Mouse (Mus musculus) kidney, embryonic 15.5 days (tissue): ENCODE results near the gene Fam84b. TPM values are rescaled to one million over a fixed set of nuclear protein-coding genes. Genes with fewer than 3 reads are reported as not detected.

Experiments used
- ATAC-seq: fragments of 200-750 bp; cut with Nextera tagmentation; replicated peaks from 2 replicates; pipeline ENCODE4 v1.8.0; 2017; ENCODE audit warnings: moderate TSS enrichment; ENCODE audit not compliant: low FRiP score
- H3K27ac ChIP-seq: fragments of 300-500 bp; sonication (generic); 2 replicates; pipeline ENCODE4 v1.5.1; 2015; ENCODE audit warnings: mild to moderate bottlenecking, inconsistent platforms
- H3K27me3 ChIP-seq: fragments of 300-500 bp; sonication (generic); 2 replicates; pipeline ENCODE4 v1.6.1; 2015; ENCODE audit warnings: inconsistent platforms
- H3K36me3 ChIP-seq: fragments of 300-500 bp; sonication (generic); 2 replicates; pipeline ENCODE4 v1.6.1; 2015; ENCODE audit warnings: inconsistent platforms
- H3K4me1 ChIP-seq: fragments of 300-500 bp; sonication (generic); 2 replicates; pipeline ENCODE4 v1.6.1; 2015; ENCODE audit warnings: inconsistent platforms
- H3K4me2 ChIP-seq: fragments of 300-500 bp; sonication (generic); 2 replicates; pipeline ENCODE4 v1.6.1; 2015; ENCODE audit warnings: moderate library complexity, mild to moderate bottlenecking, inconsistent platforms
- H3K4me3 ChIP-seq: fragments of 300-500 bp; sonication (generic); replicated peaks from 2 replicates; pipeline ENCODE4 v1.5.1; 2015; ENCODE audit warnings: mild to moderate bottlenecking, inconsistent platforms
- H3K9ac ChIP-seq: fragments of 300-500 bp; sonication (generic); 2 replicates; pipeline ENCODE4 v1.6.1; 2015; ENCODE audit warnings: mild to moderate bottlenecking, inconsistent platforms
- H3K9me3 ChIP-seq: fragments of 300-500 bp; sonication (generic); replicated peaks from 2 replicates; pipeline ENCODE4 v1.6.1; 2016; ENCODE audit warnings: inconsistent platforms
- WGBS: fragments of 180-500 bp; shearing (Covaris S2); methylation state at CpG from one replicate; pipeline ENCODE4 v1.1.7; 2015; ENCODE audit warnings: mixed read lengths; 5-methylcytosine and 5-hydroxymethylcytosine counted together
- polyA plus RNA-seq: library from polyadenylated mRNA; unstranded; fragments of >200 nt; fragmentation: Nextera tagmentation; extraction: Ambion mirVana; gene quantifications from 2 replicates; pipeline ENCODE4 v1.2.1, GENCODE M21; 2015

Fam84b gene
- polyA plus RNA-seq = 23.5 and 24.9 TPM in 2 replicates

- peaks cover 24% of the 10 kb centered on the region for H3K4me1 ChIP-seq
- peak within 1 kb of the TSS; percentile 63 for H3K27ac ChIP-seq
- no peaks in the 10 kb centered on the region for H3K27me3 ChIP-seq
- H3K9me3 ChIP-seq = peaks cover 5% of the 10 kb centered on the region; the same call in 1 of the 2 replicates
- H3K36me3 ChIP-seq = no peaks in the 10 kb centered on the region
- 0 out of 2 replicates have a peak within 1 kb of the TSS, but pooled peaks have one; percentile 31 for H3K4me2 ChIP-seq
- H3K9ac ChIP-seq = 0 out of 2 replicates have a peak within 1 kb of the TSS, but pooled peaks have one; percentile 3
- no peak within 1 kb of the TSS for H3K4me3 ChIP-seq
- ATAC-seq = peak; percentile 70
- 18% methylated on average over 17 of the region's 17 CpGs for WGBS
Measured at GRCm38 (mm10) chr15:60853231-60853999, at the start of gene Fam84b. TSS of gene Fam84b (minus strand) at chr15:60853778.

GRCm38 (mm10) chr15:60898187-60898965, 44.8 kb upstream of the Fam84b start:
- no peak overlapping the region for H3K4me3 ChIP-seq
- H3K4me2 ChIP-seq = no peak overlapping the region
- no peaks in the 10 kb centered on the region for H3K36me3 ChIP-seq
- no peak overlapping the region for H3K27ac ChIP-seq
- H3K4me1 ChIP-seq = no peaks in the 10 kb centered on the region
- 40% methylated on average over 6 of the region's 6 CpGs for WGBS
- no peaks in the 10 kb centered on the region for H3K9me3 ChIP-seq
- H3K27me3 ChIP-seq = no peaks in the 10 kb centered on the region
- H3K9ac ChIP-seq = no peak overlapping the region
- ATAC-seq = no peak

GRCm38 (mm10) chr15:60896040-60896439, 42.5 kb upstream of the Fam84b start:
- no peak overlapping the region for H3K4me3 ChIP-seq
- ATAC-seq = no peak
- H3K4me1 ChIP-seq = no peaks in the 10 kb centered on the region
- no peaks in the 10 kb centered on the region for H3K36me3 ChIP-seq
- H3K9me3 ChIP-seq = no peaks in the 10 kb centered on the region
- WGBS = 74% methylated on average over 2 of the region's 2 CpGs
- H3K9ac ChIP-seq = no peak overlapping the region
- no peaks in the 10 kb centered on the region for H3K27me3 ChIP-seq
- no peak overlapping the region for H3K27ac ChIP-seq
- no peak overlapping the region for H3K4me2 ChIP-seq

- Histone ChIP-seq H3K36me3 (no peaks in the 10 kb centered on the region), H3K4me1 (no peaks in the 10 kb centered on the region), H3K9ac (no peak overlapping the region), H3K9me3 (no peaks in the 10 kb centered on the region), H3K4me2 (no peak overlapping the region), H3K27ac (no peak overlapping the region), H3K27me3 (no peaks in the 10 kb centered on the region), H3K4me3 (no peak overlapping the region)
- no peak for ATAC-seq
- WGBS = 65% methylated on average over 3 of the region's 3 CpGs
Measured at GRCm38 (mm10) chr15:60892976-60893463, 39.4 kb upstream of the Fam84b start.

GRCm38 (mm10) chr15:60888724-60889123, 35.1 kb upstream of the Fam84b start:
- H3K4me2 ChIP-seq = no peak overlapping the region
- WGBS = 89% methylated on average over 2 of the region's 2 CpGs
- ATAC-seq = no peak

GRCm38 (mm10) chr15:60875721-60876120, 22.1 kb upstream of the Fam84b start:
- Histone ChIP-seq H3K4me2 (no peak overlapping the region), H3K36me3 (no peaks in the 10 kb centered on the region), H3K4me3 (no peak overlapping the region), H3K9ac (no peak overlapping the region), H3K27ac (no peak overlapping the region), H3K9me3 (no peaks in the 10 kb centered on the region), H3K27me3 (no peaks in the 10 kb centered on the region), H3K4me1 (no peaks in the 10 kb centered on the region)
- 81% methylated on average over 6 of the region's 6 CpGs for WGBS
- ATAC-seq = no peak

More at GRCm38 (mm10) chr15:60888724-60889123, 35.1 kb upstream of the Fam84b start:
- Histone ChIP-seq H3K27me3 (no peaks in the 10 kb centered on the region), H3K27ac (no peak overlapping the region), H3K36me3 (no peaks in the 10 kb centered on the region), H3K9ac (no peak overlapping the region), H3K4me1 (no peaks in the 10 kb centered on the region), H3K4me3 (no peak overlapping the region), H3K9me3 (no peaks in the 10 kb centered on the region)

GRCm38 (mm10) chr15:60862417-60862816, 8.8 kb upstream of the Fam84b start:
- Histone ChIP-seq H3K4me1 (no peaks in the 10 kb centered on the region), H3K27me3 (no peaks in the 10 kb centered on the region), H3K4me3 (no peak overlapping the region), H3K9me3 (no peaks in the 10 kb centered on the region), H3K36me3 (no peaks in the 10 kb centered on the region), H3K4me2 (no peak overlapping the region), H3K27ac (no peak overlapping the region), H3K9ac (no peak overlapping the region)
- 81% methylated on average over 3 of the region's 3 CpGs for WGBS
- no peak for ATAC-seq

GRCm38 (mm10) chr15:60855112-60855511, 1.5 kb upstream of the Fam84b start:
- no peak for ATAC-seq
- Histone ChIP-seq H3K27me3 (no peaks in the 10 kb centered on the region), H3K4me1 (peaks cover 15% of the 10 kb centered on the region), H3K4me3 (no peak overlapping the region), H3K4me2 (no peak overlapping the region), H3K9ac (no peak overlapping the region), H3K27ac (no peak overlapping the region), H3K9me3 (peaks cover 5% of the 10 kb centered on the region; the same call in 1 of the 2 replicates), H3K36me3 (no peaks in the 10 kb centered on the region)
- 70% methylated on average over 1 of the region's 1 CpGs for whole genome bisulfite sequencing

GRCm38 (mm10) chr15:60854151-60854550, 573 bp upstream of the Fam84b start:
- Histone ChIP-seq H3K9ac (no peak overlapping the region), H3K9me3 (peaks cover 5% of the 10 kb centered on the region; the same call in 1 of the 2 replicates), H3K36me3 (no peaks in the 10 kb centered on the region), H3K27ac (no peak overlapping the region), H3K4me2 (no peak overlapping the region), H3K4me1 (peaks cover 23% of the 10 kb centered on the region), H3K27me3 (no peaks in the 10 kb centered on the region), H3K4me3 (no peak overlapping the region)
- no peak for ATAC-seq
- WGBS = 81% methylated on average over 4 of the region's 4 CpGs

- no peak overlapping the region for H3K4me3 ChIP-seq
- H3K4me1 ChIP-seq = peaks cover 35% of the 10 kb centered on the region
- no peaks in the 10 kb centered on the region for H3K36me3 ChIP-seq
- WGBS = 72% methylated on average over 3 of the region's 3 CpGs
- ATAC-seq = no peak
- no peak overlapping the region for H3K9ac ChIP-seq
- no peak overlapping the region for H3K27ac ChIP-seq
- H3K27me3 ChIP-seq = no peaks in the 10 kb centered on the region
- H3K9me3 ChIP-seq = no peaks in the 10 kb centered on the region
- no peak overlapping the region for H3K4me2 ChIP-seq
Measured at GRCm38 (mm10) chr15:60848630-60849029, 4.9 kb downstream of the Fam84b start.

GRCm38 (mm10) chr15:60846291-60846690, 7.3 kb downstream of the Fam84b start:
- ATAC-seq = no peak; the same call in 1 of the 2 replicates
- no peaks in the 10 kb centered on the region for H3K27me3 ChIP-seq
- no peak overlapping the region for H3K4me2 ChIP-seq
- H3K4me1 ChIP-seq = peaks cover 30% of the 10 kb centered on the region
- H3K9ac ChIP-seq = no peak overlapping the region
- H3K36me3 ChIP-seq = no peaks in the 10 kb centered on the region
- no peak overlapping the region for H3K4me3 ChIP-seq
- H3K9me3 ChIP-seq = no peaks in the 10 kb centered on the region
- 52% methylated on average over 6 of the region's 6 CpGs for WGBS
- no peak overlapping the region for H3K27ac ChIP-seq

GRCm38 (mm10) chr15:60845886-60846285, 7.7 kb downstream of the Fam84b start:
- no peak for ATAC-seq
- Histone ChIP-seq H3K9me3 (no peaks in the 10 kb centered on the region), H3K4me1 (peaks cover 29% of the 10 kb centered on the region), H3K27ac (no peak overlapping the region), H3K4me3 (no peak overlapping the region), H3K9ac (no peak overlapping the region), H3K4me2 (no peak overlapping the region), H3K36me3 (no peaks in the 10 kb centered on the region), H3K27me3 (no peaks in the 10 kb centered on the region)
- WGBS = 18% methylated on average over 3 of the region's 3 CpGs
